ENCODE assay signal across 31 mouse cellular contexts in the genomic region with DNA sequence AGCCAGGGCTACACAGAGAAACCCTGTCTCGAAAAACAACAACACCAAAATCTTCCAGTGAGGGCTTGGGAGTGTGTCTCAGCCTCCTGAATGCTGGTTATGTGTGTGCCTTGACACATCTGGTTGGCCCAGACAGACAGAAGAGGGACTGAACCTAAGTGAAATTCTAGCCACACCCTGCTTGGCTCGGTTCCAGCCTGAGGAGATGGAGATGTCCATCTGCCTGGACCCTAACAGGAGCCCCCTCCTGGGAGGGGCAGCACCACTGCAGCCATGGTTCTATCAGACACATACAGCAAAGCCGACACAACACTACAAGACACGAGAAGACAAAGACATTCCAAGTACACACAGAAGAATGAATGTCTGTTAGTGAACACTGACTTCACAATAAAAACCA. TPM values are rescaled to one million over a fixed set of nuclear protein-coding genes. Genes with fewer than 3 reads are reported as not detected.
A peak's percentile ranks its signal among the peaks of the same experiment; 100 is the strongest.
DNase-seq lines count a peak whose midpoint lies in the region; ATAC-seq and TF ChIP-seq lines count a peak whose summit lies in the region.
"Had no signal": no experiment of that assay in that cellular context is flagged by ENCODE, and none has a peak within 500 bp of the region (broad histone marks: within the 10 kb centered on the region; RNA-seq: fewer than 3 reads in every experiment).

No protein-coding gene starts in this region.

- intact Hi-C loops in gastrocnemius, adult 2 months (cut with DNase I), result no loop called here

- no peak for TF ChIP-seq POLR2A in cerebellum, adult 2 months (IDR thresholded peaks at IDR 0.05; ENCODE audit: borderline replicate concordance, insufficient read depth, low read length)

- no peak overlapping the region for H3K4me3 ChIP-seq in cerebellum, adult 2 months (replicated peaks; ENCODE audit: insufficient read depth, low read depth, low read length)
- H3K4me3 ChIP-seq in gastrocnemius, adult 2 months, result no peak overlapping the region
- H3K4me3 ChIP-seq: embryonic facial prominence, embryonic 12.5 days; embryonic facial prominence, embryonic 15.5 days; erythroblast, embryonic 14.5 days; forebrain, embryonic 13.5 days; heart, adult 2 months; heart, embryonic 10.5 days; heart, embryonic 13.5 days had no signal

- WGBS in cerebellum, adult 2 months, result 79% methylated on average over 4 of the region's 4 CpGs

- DNase-seq in cerebellum, postnatal 10 days, result peak; percentile 59 to 64
- DNase-seq in cerebellum, adult 2 months, result no peak
- peak; percentile 41 for DNase-seq in gastrocnemius, postnatal 10 days
- DNase-seq in gastrocnemius, adult 2 months, result no peak
- DNase-seq in NIH3T3 (ENCODE audit: low read depth), result peak; percentile 24
- peak; percentile 55 for DNase-seq in R1 (ENCODE audit: low read depth, low spot score)
- DNase-seq: adrenal gland, adult 2 months; adrenal gland, postnatal 25 days; forebrain, postnatal 0 days; gastrocnemius, postnatal 36 days; heart, adult 2 months; heart, postnatal 14 days; heart, postnatal 4 days; kidney, adult 2 months had no signal

- no peak for ATAC-seq in erythroblast, adult 5-6 weeks (replicated peaks; ENCODE audit: low FRiP score, poor library complexity, severe bottlenecking)
- ATAC-seq: CD4-positive, CD25-positive, alpha-beta regulatory T cell, adult 4 months; forebrain, embryonic 13.5 days; forebrain, postnatal 0 days; hindbrain, postnatal 0 days; inflammation-experienced regulatory T-cells, adult 6 months; intestine, embryonic 16.5 days had no signal

- no peak overlapping the region for H3K27ac ChIP-seq in cerebellum, adult 2 months (ENCODE audit: insufficient read depth, low read length)
- H3K27ac ChIP-seq in gastrocnemius, adult 2 months, result no peak overlapping the region
- H3K27ac ChIP-seq: embryonic facial prominence, embryonic 12.5 days; embryonic facial prominence, embryonic 15.5 days; forebrain, embryonic 13.5 days; heart, adult 2 months; heart, embryonic 10.5 days; heart, embryonic 13.5 days; hindbrain, embryonic 14.5 days; hindbrain, postnatal 0 days had no signal

- peaks cover 20% of the 10 kb centered on the region for H3K4me1 ChIP-seq in cerebellum, adult 2 months (ENCODE audit: control insufficient read depth, insufficient read depth, low read length)
- H3K4me1 ChIP-seq: embryonic facial prominence, embryonic 12.5 days; embryonic facial prominence, embryonic 15.5 days; forebrain, embryonic 13.5 days; heart, embryonic 13.5 days had no signal

- H3K27me3 ChIP-seq in cerebellum, adult 2 months (ENCODE audit: control insufficient read depth, insufficient read depth, low read length), result no peaks in the 10 kb centered on the region
- H3K27me3 ChIP-seq: embryonic facial prominence, embryonic 12.5 days; embryonic facial prominence, embryonic 15.5 days; forebrain, embryonic 13.5 days; heart, embryonic 13.5 days had no signal

- no peak for TF ChIP-seq CTCF in cerebellum, adult 2 months (IDR thresholded peaks at IDR 0.05; ENCODE audit: borderline replicate concordance, insufficient read depth, low read depth, low read length)
- no peak for TF ChIP-seq CTCF in gastrocnemius, adult 2 months (IDR thresholded peaks at IDR 0.05)

RNA-seq across cellular contexts. Expression of a gene that starts 17.2 kb away (rescaled TPM):
- polyA plus RNA-seq in cerebellum, adult 2 months (2012; rRNA removed), result not detected in 2 replicates
- under 1 TPM in 1 of 2 experiments, not detected in 1; 0.43 TPM for total RNA-seq in gastrocnemius, postnatal 10 days (2021)
- not detected for total RNA-seq in gastrocnemius, adult 2 months (2021)
- 1.3 TPM in 1 of 2 replicates, not detected in the other for total RNA-seq in erythroblast, adult 5-6 weeks (2015; ENCODE audit: low replicate concordance)
- not detected in 2 replicates for total RNA-seq in erythroblast, adult 5-6 weeks (2017; ENCODE audit: low replicate concordance)
- total RNA-seq: common myeloid progenitor, adult 5-6 weeks; forebrain, postnatal 0 days; gastrocnemius, adult 8-10 months; gastrocnemius, postnatal 36 days; heart, adult 2 months; heart, postnatal 14 days; heart, postnatal 4 days; hindbrain, postnatal 0 days; MEL had no signal
- polyA plus RNA-seq: brain, embryonic 14.5 days; CD4-positive, CD25-positive, alpha-beta regulatory T cell, adult 4 months; forebrain, embryonic 13.5 days; frontal cortex, adult 2 months; inflammation-experienced regulatory T-cells, adult 6 months had no signal

RNA-seq across cellular contexts. Expression of a gene that starts 19.6 kb away (rescaled TPM):
- 44.7 and 50.6 TPM in 2 replicates for polyA plus RNA-seq in cerebellum, adult 2 months (2012; rRNA removed)
- 10 to 100 TPM; 27.4 to 31.6 TPM for total RNA-seq in gastrocnemius, postnatal 10 days (2021)
- 10 to 100 TPM; 11.5 to 16.6 TPM for total RNA-seq in gastrocnemius, adult 2 months (2021)
- 1.2 TPM in 1 of 2 replicates, not detected in the other for total RNA-seq in erythroblast, adult 5-6 weeks (2015; ENCODE audit: low replicate concordance)
- 0.09 TPM in 1 of 2 replicates, not detected in the other for total RNA-seq in erythroblast, adult 5-6 weeks (2017; ENCODE audit: low replicate concordance)
- polyA plus RNA-seq: CD4-positive, CD25-positive, alpha-beta regulatory T cell, adult 4 months; inflammation-experienced regulatory T-cells, adult 6 months had no signal

RNA-seq across cellular contexts. Expression of a gene that starts 34.3 kb away (rescaled TPM):
- 39.3 and 41.4 TPM in 2 replicates for polyA plus RNA-seq in cerebellum, adult 2 months (2012; rRNA removed)
- total RNA-seq in gastrocnemius, postnatal 10 days (2021), result 10 to 100 TPM; 26.9 to 32.9 TPM
- total RNA-seq in gastrocnemius, adult 2 months (2021), result 10 to 100 TPM in 1 of 2 experiments, 1 to 10 TPM in 1; 9.4 to 10.5 TPM
- total RNA-seq in erythroblast, adult 5-6 weeks (2015; ENCODE audit: low replicate concordance), result not detected in 2 replicates
- total RNA-seq in erythroblast, adult 5-6 weeks (2017; ENCODE audit: low replicate concordance), result not detected in 2 replicates

RNA-seq across cellular contexts. Expression of a gene that starts 58.0 kb away (rescaled TPM):
- polyA plus RNA-seq in cerebellum, adult 2 months (2012; rRNA removed), result 3.8 TPM in 2 replicates
- 1 to 10 TPM; 6.1 to 7.3 TPM for total RNA-seq in gastrocnemius, postnatal 10 days (2021)
- under 1 TPM; 0.50 to 0.89 TPM for total RNA-seq in gastrocnemius, adult 2 months (2021)
- total RNA-seq in erythroblast, adult 5-6 weeks (2015; ENCODE audit: low replicate concordance), result 28.0 and 63.8 TPM in 2 replicates
- 23.6 and 31.9 TPM in 2 replicates for total RNA-seq in erythroblast, adult 5-6 weeks (2017; ENCODE audit: low replicate concordance)

Comparison
In these comparisons a context has a peak if more than half of its experiments do, and no peak if none do; other contexts are left out.
1. DNase-seq: peak in cerebellum, postnatal 10 days (2 of 2), gastrocnemius, postnatal 10 days (single experiment), NIH3T3 (single experiment) and R1 (single experiment); none in cerebellum, adult 2 months (0 of 2) and gastrocnemius, adult 2 months (single experiment).
2. RNA of a gene that starts 19.6 kb away (total RNA-seq): 27.4 to 31.6 TPM in gastrocnemius, postnatal 10 days and 11.5 to 16.6 TPM in gastrocnemius, adult 2 months; 0.09 to 1.2 TPM in erythroblast, adult 5-6 weeks; every median in the first group is over 4 times any median in the second.
3. RNA of a gene that starts 34.3 kb away (total RNA-seq): 26.9 to 32.9 TPM in gastrocnemius, postnatal 10 days and 9.4 to 10.5 TPM in gastrocnemius, adult 2 months; not detected in erythroblast, adult 5-6 weeks; every median in the first group is over 10 times any median in the second.